Mouse (Mus musculus): ENCODE results near the gene Gdf1. TPM values are rescaled to one million over a fixed set of nuclear protein-coding genes. Genes with fewer than 3 reads are reported as not detected.

Gene Gdf1
- polyA plus RNA-seq, 1 experiment from 2014 or later = 0.40 TPM

- peaks cover 3% of the 10 kb centered on the region; the same call in 1 of the 2 replicates for H3K9me3 ChIP-seq (ENCODE audit: control insufficient read depth, low read length)
- 16% methylated on average over 6 of the region's 6 CpGs for WGBS
- peaks cover 32% of the 10 kb centered on the region for H3K4me1 ChIP-seq (replicated peaks; ENCODE audit: control insufficient read depth, insufficient read depth, low read length)
- peaks cover 49% of the 10 kb centered on the region for H3K27me3 ChIP-seq (ENCODE audit: control insufficient read depth, insufficient read depth, low read depth, low read length)
- no peak for ATAC-seq (ENCODE audit: low read depth)
- H3K4me3 ChIP-seq (ENCODE audit: low read length) = no peak overlapping the region
- H3K9ac ChIP-seq (ENCODE audit: low read length) = no peak overlapping the region
- H3K4me2 ChIP-seq (ENCODE audit: low read depth, low read length) = no peak overlapping the region
- no peaks in the 10 kb centered on the region for H3K36me3 ChIP-seq (ENCODE audit: control insufficient read depth, insufficient read depth, low read length)
- no peak overlapping the region for H3K27ac ChIP-seq (ENCODE audit: low read length)
Measured at GRCm38 (mm10) chr8:70371951-70372350, 42.3 kb downstream of the Gdf1 start.

GRCm38 (mm10) chr8:70373397-70374317 lies 44.0 kb downstream of the Gdf1 start, which contains the start of gene Comp:
Comp (plus strand) TSS chr8:70373558.
- ATAC-seq (ENCODE audit: low read depth) = peak; percentile 1; the same call in 1 of the 2 replicates
- Histone ChIP-seq H3K27ac (ENCODE audit: low read length) (no peak within 1 kb of the TSS), H3K36me3 (ENCODE audit: control insufficient read depth, insufficient read depth, low read length) (no peaks in the 10 kb centered on the region), H3K4me1 (replicated peaks; ENCODE audit: control insufficient read depth, insufficient read depth, low read length) (peaks cover 32% of the 10 kb centered on the region), H3K4me2 (ENCODE audit: low read depth, low read length) (peak within 1 kb of the TSS; percentile 72), H3K9ac (ENCODE audit: low read length) (peak within 1 kb of the TSS; percentile 23; the same call in 1 of the 2 replicates), H3K9me3 (ENCODE audit: control insufficient read depth, low read length) (peaks cover 3% of the 10 kb centered on the region; the same call in 1 of the 2 replicates), H3K27me3 (ENCODE audit: control insufficient read depth, insufficient read depth, low read depth, low read length) (peaks cover 61% of the 10 kb centered on the region), H3K4me3 (ENCODE audit: low read length) (peak within 1 kb of the TSS; percentile 49)
- 3% methylated on average over 47 of the region's 47 CpGs for WGBS

DNA sequence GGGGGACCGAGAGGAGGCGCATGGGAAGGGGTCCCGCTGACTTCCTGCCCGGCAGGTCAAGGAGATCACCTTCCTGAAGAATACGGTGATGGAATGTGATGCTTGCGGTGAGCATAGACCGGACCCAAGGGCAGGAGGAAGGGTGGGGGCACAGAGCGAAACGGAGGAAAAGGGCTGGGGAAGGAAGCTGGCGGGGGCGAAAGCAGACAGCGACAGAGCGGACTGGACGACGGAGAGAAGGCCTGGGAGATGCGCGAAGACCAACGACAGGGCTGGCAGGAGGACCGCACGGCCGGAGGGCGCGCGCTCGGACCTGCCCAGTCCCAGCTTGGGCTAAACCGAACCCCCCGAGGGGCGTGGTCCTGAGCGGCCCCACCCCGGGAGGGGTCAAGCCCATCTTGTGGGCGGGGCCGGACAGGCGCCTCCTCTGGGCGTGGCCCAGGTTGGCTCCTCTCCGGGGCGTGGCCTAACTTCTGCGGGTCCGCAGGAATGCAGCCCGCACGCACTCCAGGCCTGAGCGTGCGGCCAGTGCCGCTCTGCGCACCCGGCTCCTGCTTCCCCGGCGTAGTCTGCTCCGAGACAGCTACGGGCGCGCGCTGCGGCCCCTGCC lies 44.8 kb downstream of the Gdf1 start:
- Histone ChIP-seq H3K36me3 (ENCODE audit: control insufficient read depth, insufficient read depth, low read length) (no peaks in the 10 kb centered on the region), H3K9me3 (ENCODE audit: control insufficient read depth, low read length) (peaks cover 3% of the 10 kb centered on the region; the same call in 1 of the 2 replicates), H3K4me1 (replicated peaks; ENCODE audit: control insufficient read depth, insufficient read depth, low read length) (peaks cover 32% of the 10 kb centered on the region), H3K9ac (ENCODE audit: low read length) (0 out of 2 replicates have a peak overlapping the region, but pooled peaks have one; percentile 4), H3K4me3 (ENCODE audit: low read length) (peak overlapping the region; percentile 49), H3K27ac (ENCODE audit: low read length) (no peak overlapping the region), H3K4me2 (ENCODE audit: low read depth, low read length) (peak overlapping the region; percentile 72), H3K27me3 (ENCODE audit: control insufficient read depth, insufficient read depth, low read depth, low read length) (peaks cover 62% of the 10 kb centered on the region)
- ATAC-seq (ENCODE audit: low read depth) = peak; percentile 81
- WGBS = under 1% methylated on average over 45 of the region's 53 CpGs

DNA sequence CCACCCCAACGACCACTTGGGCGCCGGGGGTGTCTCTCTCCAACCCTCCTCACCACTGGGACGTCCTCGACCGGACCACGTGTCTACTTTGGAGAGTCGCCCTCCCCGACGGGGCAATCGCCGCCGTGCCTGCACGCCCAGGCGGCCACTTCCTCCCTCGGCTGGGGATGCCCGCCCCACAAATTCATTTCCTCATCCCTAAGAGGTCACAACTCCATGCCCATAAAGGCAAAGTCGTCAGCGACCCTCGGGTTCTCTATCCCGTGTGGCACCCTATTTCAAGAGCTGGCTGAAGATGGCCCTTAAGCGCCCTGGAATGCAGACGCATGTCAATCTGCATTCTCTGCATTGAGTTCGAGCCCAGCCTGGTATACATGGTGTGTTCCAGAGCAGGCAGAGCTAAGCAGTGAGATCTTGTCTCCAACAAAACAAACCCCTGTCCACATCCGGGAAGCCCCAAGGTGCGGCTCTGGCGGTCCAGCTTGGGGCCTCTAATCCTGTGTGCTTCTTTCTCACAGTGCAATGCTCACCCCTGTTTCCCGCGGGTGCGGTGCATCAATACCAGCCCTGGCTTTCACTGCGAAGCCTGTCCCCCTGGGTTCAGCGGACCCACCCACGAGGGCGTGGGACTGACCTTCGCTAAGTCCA lies 45.7 kb downstream of the Gdf1 start:
- H3K27me3 ChIP-seq (ENCODE audit: control insufficient read depth, insufficient read depth, low read depth, low read length) = peaks cover 62% of the 10 kb centered on the region
- H3K9ac ChIP-seq (ENCODE audit: low read length) = no peak overlapping the region
- WGBS = 3% methylated on average over 35 of the region's 35 CpGs
- peak; percentile 5; the same call in 1 of the 2 replicates for ATAC-seq (ENCODE audit: low read depth)
- peaks cover 32% of the 10 kb centered on the region for H3K4me1 ChIP-seq (replicated peaks; ENCODE audit: control insufficient read depth, insufficient read depth, low read length)
- H3K9me3 ChIP-seq (ENCODE audit: control insufficient read depth, low read length) = peaks cover 3% of the 10 kb centered on the region; the same call in 1 of the 2 replicates
- no peak overlapping the region for H3K27ac ChIP-seq (ENCODE audit: low read length)
- peak overlapping the region; percentile 72 for H3K4me2 ChIP-seq (ENCODE audit: low read depth, low read length)
- peak overlapping the region; percentile 49 for H3K4me3 ChIP-seq (ENCODE audit: low read length)
- H3K36me3 ChIP-seq (ENCODE audit: control insufficient read depth, insufficient read depth, low read length) = no peaks in the 10 kb centered on the region

GRCm38 (mm10) chr8:70376275-70376741 lies 46.7 kb downstream of the Gdf1 start:
- no peak overlapping the region for H3K9ac ChIP-seq (ENCODE audit: low read length)
- no peak for ATAC-seq (ENCODE audit: low read depth)
- WGBS = 9% methylated on average over 37 of the region's 37 CpGs

GRCm38 (mm10) chr8:70377049-70377448 lies 47.4 kb downstream of the Gdf1 start:
- Histone ChIP-seq H3K36me3 (ENCODE audit: control insufficient read depth, insufficient read depth, low read length) (no peaks in the 10 kb centered on the region), H3K27ac (ENCODE audit: low read length) (no peak overlapping the region), H3K4me2 (ENCODE audit: low read depth, low read length) (no peak overlapping the region), H3K9me3 (ENCODE audit: control insufficient read depth, low read length) (peaks cover 3% of the 10 kb centered on the region; the same call in 1 of the 2 replicates), H3K27me3 (ENCODE audit: control insufficient read depth, insufficient read depth, low read depth, low read length) (peaks cover 62% of the 10 kb centered on the region), H3K4me3 (ENCODE audit: low read length) (no peak overlapping the region), H3K4me1 (replicated peaks; ENCODE audit: control insufficient read depth, insufficient read depth, low read length) (peaks cover 32% of the 10 kb centered on the region), H3K9ac (ENCODE audit: low read length) (no peak overlapping the region)
- ATAC-seq (ENCODE audit: low read depth) = no peak
- WGBS = 10% methylated on average over 15 of the region's 15 CpGs

More at GRCm38 (mm10) chr8:70376275-70376741, 46.7 kb downstream of the Gdf1 start:
- Histone ChIP-seq H3K4me3 (ENCODE audit: low read length) (peak overlapping the region; percentile 20), H3K27me3 (ENCODE audit: control insufficient read depth, insufficient read depth, low read depth, low read length) (peaks cover 62% of the 10 kb centered on the region), H3K4me2 (ENCODE audit: low read depth, low read length) (peak overlapping the region; percentile 31), H3K36me3 (ENCODE audit: control insufficient read depth, insufficient read depth, low read length) (no peaks in the 10 kb centered on the region), H3K4me1 (replicated peaks; ENCODE audit: control insufficient read depth, insufficient read depth, low read length) (peaks cover 32% of the 10 kb centered on the region), H3K9me3 (ENCODE audit: control insufficient read depth, low read length) (peaks cover 3% of the 10 kb centered on the region; the same call in 1 of the 2 replicates), H3K27ac (ENCODE audit: low read length) (no peak overlapping the region)

DNA sequence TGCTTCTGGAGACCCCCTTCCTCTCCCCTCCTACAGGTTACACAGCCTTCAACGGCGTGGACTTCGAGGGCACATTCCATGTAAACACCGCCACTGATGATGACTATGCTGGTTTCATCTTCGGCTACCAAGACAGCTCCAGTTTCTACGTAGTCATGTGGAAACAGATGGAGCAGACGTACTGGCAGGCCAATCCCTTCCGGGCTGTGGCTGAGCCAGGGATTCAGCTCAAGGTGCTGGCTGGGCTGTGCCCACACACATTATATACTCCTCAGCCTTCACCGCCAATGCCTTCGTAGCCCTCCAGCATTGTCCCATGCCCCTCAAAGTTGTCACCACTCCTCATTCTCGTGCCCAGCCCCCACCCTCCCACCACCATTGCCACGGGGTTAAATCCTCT lies 50.5 kb downstream of the Gdf1 start:
- 73% methylated on average over 12 of the region's 12 CpGs for WGBS
- ATAC-seq (ENCODE audit: low read depth) = no peak
- Histone ChIP-seq H3K27me3 (ENCODE audit: control insufficient read depth, insufficient read depth, low read depth, low read length) (peaks cover 31% of the 10 kb centered on the region), H3K36me3 (ENCODE audit: control insufficient read depth, insufficient read depth, low read length) (no peaks in the 10 kb centered on the region), H3K9me3 (ENCODE audit: control insufficient read depth, low read length) (no peaks in the 10 kb centered on the region), H3K4me1 (replicated peaks; ENCODE audit: control insufficient read depth, insufficient read depth, low read length) (peaks cover 13% of the 10 kb centered on the region), H3K9ac (ENCODE audit: low read length) (no peak overlapping the region), H3K4me2 (ENCODE audit: low read depth, low read length) (no peak overlapping the region), H3K4me3 (ENCODE audit: low read length) (no peak overlapping the region), H3K27ac (ENCODE audit: low read length) (no peak overlapping the region)

All from lung, embryonic 16.5 days (tissue).